Mouse (Mus musculus): ENCODE results near the gene Pnkd. TPM values are rescaled to one million over a fixed set of nuclear protein-coding genes. Genes with fewer than 3 reads are reported as not detected.
A peak's percentile ranks its signal among the peaks of the same experiment; 100 is the strongest.

Gene Pnkd
- polyA plus RNA-seq, 1 experiment = 37.8 TPM

DNA sequence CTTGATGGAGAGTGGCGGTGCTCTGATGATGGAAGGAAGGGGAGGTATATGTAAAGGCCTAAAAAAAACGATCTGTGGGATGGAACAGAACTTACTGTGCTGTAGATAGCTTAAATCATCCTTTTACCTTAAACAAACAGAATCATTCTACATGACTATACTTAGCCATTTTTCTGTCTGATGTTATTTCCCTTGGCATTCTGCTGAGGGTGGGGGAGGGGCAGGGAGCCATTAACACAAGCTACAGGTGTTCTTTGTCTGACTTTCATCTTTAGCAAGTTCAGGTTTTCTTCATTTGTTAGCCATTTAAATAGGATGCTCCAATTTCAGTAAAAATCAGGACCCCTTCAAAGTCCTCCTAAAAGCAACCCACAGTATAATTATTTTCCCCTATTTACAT lies 39.2 kb upstream of the Pnkd start:
- H3K27ac ChIP-seq (ENCODE audit: insufficient read depth, low read depth, low read length) = no peak overlapping the region
- H3K4me3 ChIP-seq (ENCODE audit: insufficient read depth, low read length) = no peak overlapping the region
- TF ChIP-seq POLR2A (IDR thresholded peaks at IDR 0.05; ENCODE audit: borderline replicate concordance, low read depth, low read length) = no peak
- TF ChIP-seq CTCF (IDR thresholded peaks at IDR 0.05; ENCODE audit: low read depth, low read length) = no peak
- peaks cover 72% of the 10 kb centered on the region for H3K4me1 ChIP-seq (ENCODE audit: control insufficient read depth, insufficient read depth, low read length)

DNA sequence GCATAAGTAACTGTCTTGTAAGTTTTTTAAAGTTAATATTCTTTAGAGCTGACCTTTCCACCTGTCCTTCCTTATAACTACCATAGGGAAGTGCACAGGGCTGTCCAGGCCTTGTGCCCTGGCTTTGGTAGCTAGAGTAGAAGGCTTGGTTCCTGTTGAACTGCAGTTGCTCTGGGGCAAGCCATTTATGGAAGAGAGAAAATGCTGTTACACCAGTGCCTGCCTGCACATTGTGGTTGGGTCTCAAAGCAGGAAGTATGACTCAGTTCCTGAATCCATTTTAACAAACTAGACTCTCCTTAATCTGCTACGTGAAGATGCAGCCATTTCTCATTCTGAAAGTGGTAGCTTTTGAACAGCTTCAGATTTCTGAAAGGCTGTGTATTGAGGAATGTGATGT lies 35.9 kb upstream of the Pnkd start:
- H3K4me1 ChIP-seq (ENCODE audit: control insufficient read depth, insufficient read depth, low read length) = peaks cover 56% of the 10 kb centered on the region
- H3K27ac ChIP-seq (ENCODE audit: insufficient read depth, low read depth, low read length) = peak overlapping the region; percentile 75
- TF ChIP-seq CTCF (IDR thresholded peaks at IDR 0.05; ENCODE audit: low read depth, low read length) (no peak), POLR2A (IDR thresholded peaks at IDR 0.05; ENCODE audit: borderline replicate concordance, low read depth, low read length) (no peak)
- peak overlapping the region; percentile 3; the same call in 1 of the 2 replicates for H3K4me3 ChIP-seq (ENCODE audit: insufficient read depth, low read length)

DNA sequence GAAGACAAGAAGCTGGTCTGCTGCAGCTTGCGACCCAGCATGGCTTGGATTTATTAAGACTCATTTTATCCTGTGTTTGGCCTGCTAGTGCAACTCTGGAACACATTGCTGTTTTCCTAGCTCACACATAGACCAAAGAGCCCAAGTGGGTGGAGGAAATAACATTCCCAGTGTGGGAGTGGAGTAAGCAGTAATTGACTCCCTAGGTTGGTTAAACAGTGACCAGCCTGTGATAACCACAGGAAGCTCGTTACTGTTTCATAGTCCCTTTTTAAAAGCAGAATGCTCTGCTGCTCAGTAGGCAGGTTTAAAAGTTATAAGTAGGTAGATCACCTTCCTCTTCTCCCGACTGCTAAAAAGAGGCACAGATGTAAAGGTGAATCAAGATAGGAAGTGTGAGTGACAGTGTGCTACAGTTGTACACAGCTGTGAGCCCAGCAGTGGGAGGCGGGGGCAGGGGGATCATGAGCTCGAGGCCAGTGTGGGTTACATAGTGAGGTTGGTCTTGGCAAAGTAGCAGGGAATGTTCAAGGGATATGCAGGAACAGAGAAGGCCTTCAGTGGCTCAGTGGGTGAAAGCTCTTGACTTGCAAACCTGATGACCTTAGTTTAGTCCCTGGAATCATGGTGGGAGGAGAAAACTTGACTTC lies 35.3 kb upstream of the Pnkd start:
- Histone ChIP-seq H3K4me3 (ENCODE audit: insufficient read depth, low read length) (peak overlapping the region; percentile 3; the same call in 1 of the 2 replicates), H3K4me1 (ENCODE audit: control insufficient read depth, insufficient read depth, low read length) (peaks cover 49% of the 10 kb centered on the region), H3K27ac (ENCODE audit: insufficient read depth, low read depth, low read length) (peak overlapping the region; percentile 75)
- TF ChIP-seq CTCF (IDR thresholded peaks at IDR 0.05; ENCODE audit: low read depth, low read length) = no peak
- TF ChIP-seq POLR2A (IDR thresholded peaks at IDR 0.05; ENCODE audit: borderline replicate concordance, low read depth, low read length) = no peak

DNA sequence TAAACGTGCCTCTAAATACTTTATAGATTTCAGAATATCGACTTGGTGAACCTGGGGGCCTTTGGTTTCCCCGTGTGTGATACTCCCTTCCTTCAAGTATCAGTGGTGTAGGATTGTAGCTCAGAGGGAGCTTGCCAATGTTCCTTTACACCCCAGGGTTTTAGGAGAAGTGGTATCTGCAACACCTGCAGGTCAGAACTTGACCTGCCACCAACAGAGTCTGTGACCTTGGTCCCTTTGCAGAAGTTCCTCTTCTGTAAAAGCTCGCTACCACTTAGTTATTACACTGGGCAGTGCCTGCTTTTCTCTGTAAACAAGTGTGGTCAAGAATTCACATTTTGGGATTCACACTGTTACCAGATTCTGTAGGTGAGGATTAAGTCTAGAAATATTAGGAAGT lies 34.6 kb upstream of the Pnkd start:
- Histone ChIP-seq H3K27ac (ENCODE audit: insufficient read depth, low read depth, low read length) (peak overlapping the region; percentile 75), H3K4me3 (ENCODE audit: insufficient read depth, low read length) (no peak overlapping the region), H3K4me1 (ENCODE audit: control insufficient read depth, insufficient read depth, low read length) (peaks cover 45% of the 10 kb centered on the region)
- TF ChIP-seq CTCF (IDR thresholded peaks at IDR 0.05; ENCODE audit: low read depth, low read length) = no peak
- TF ChIP-seq POLR2A (IDR thresholded peaks at IDR 0.05; ENCODE audit: borderline replicate concordance, low read depth, low read length) = no peak

DNA sequence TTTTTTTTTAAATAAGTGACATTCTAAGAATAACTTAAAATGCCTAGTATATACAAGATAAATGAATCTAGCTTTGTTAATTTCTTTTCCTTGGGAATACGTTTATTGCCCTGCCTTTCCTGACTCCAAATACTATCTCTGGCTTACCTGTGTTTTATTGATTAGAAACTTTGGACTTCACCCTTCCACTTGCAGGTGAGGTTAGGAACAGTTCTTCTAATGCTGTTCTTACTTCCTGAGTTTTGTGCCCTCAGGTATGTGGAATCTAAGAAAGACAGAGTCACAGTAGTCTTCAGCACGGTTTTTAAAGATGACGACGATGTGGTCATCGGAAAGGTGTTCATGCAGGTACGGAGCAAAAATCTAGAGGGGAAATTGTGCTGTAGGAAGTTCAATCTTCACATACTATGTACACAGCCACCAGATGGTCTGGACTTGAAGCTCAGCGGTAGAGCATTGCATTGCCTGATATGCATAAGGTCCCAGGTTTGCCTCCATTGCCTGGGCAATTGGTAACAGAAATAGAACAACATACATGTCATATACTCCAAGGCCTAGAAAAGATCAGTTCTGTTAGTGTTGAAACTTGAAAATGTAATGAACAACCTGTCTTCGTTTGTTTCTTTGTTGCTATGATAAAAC lies 28.9 kb upstream of the Pnkd start:
- no peak for TF ChIP-seq POLR2A (IDR thresholded peaks at IDR 0.05; ENCODE audit: borderline replicate concordance, low read depth, low read length)
- TF ChIP-seq CTCF (IDR thresholded peaks at IDR 0.05; ENCODE audit: low read depth, low read length) = no peak

DNA sequence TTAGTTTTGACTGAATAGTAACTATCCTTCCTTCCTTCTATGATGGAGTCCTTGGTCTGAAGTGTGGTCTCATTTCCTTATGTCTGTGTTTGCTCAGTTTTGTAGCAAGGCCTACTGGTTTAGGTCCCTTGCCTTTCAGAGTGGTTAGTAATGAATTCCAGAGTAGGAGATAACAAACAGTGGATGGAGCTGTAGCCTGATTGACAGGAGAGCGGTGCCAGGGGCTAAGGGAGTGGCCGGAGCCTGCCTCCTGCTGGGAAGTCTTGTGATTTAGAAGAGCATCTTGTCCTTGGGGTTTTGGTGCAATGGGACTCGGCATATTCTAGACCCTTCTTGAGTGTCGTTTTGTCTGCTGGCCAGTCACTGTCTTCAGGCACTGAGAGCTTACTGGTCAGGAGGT lies 27.9 kb upstream of the Pnkd start:
- Histone ChIP-seq H3K27ac (ENCODE audit: insufficient read depth, low read depth, low read length) (no peak overlapping the region), H3K4me3 (ENCODE audit: insufficient read depth, low read length) (no peak overlapping the region), H3K4me1 (ENCODE audit: control insufficient read depth, insufficient read depth, low read length) (no peaks in the 10 kb centered on the region)
- TF ChIP-seq CTCF (IDR thresholded peaks at IDR 0.05; ENCODE audit: low read depth, low read length) (no peak), POLR2A (IDR thresholded peaks at IDR 0.05; ENCODE audit: borderline replicate concordance, low read depth, low read length) (no peak)

More for the DNA sequence above, 28.9 kb upstream of the Pnkd start:
- Histone ChIP-seq H3K4me3 (ENCODE audit: insufficient read depth, low read length) (no peak overlapping the region), H3K4me1 (ENCODE audit: control insufficient read depth, insufficient read depth, low read length) (peaks cover under 1% of the 10 kb centered on the region; the same call in 1 of the 2 replicates), H3K27ac (ENCODE audit: insufficient read depth, low read depth, low read length) (no peak overlapping the region)

DNA sequence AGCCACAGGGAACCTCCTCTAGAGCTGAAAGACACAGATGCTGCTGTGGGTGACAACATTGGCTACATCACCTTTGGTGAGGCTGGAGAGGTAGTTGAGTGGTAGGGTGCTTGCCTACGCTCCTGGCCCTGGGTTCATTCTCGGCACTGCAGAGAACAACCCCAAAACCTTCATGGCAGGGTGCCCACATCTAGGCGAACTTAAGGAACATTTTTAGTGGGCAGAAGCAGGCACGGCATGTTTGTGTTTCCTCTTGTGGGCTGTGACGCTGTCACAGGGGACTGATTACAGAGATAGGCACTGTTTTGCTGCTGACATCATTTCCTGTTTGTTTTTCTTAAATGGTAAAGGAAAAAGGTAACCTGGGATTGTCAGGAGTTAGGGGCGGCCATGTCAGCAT lies 22.2 kb upstream of the Pnkd start:
- TF ChIP-seq POLR2A (IDR thresholded peaks at IDR 0.05; ENCODE audit: borderline replicate concordance, low read depth, low read length) (no peak), CTCF (IDR thresholded peaks at IDR 0.05; ENCODE audit: low read depth, low read length) (no peak)
- Histone ChIP-seq H3K4me1 (ENCODE audit: control insufficient read depth, insufficient read depth, low read length) (no peaks in the 10 kb centered on the region), H3K27ac (ENCODE audit: insufficient read depth, low read depth, low read length) (no peak overlapping the region), H3K4me3 (ENCODE audit: insufficient read depth, low read length) (no peak overlapping the region)

DNA sequence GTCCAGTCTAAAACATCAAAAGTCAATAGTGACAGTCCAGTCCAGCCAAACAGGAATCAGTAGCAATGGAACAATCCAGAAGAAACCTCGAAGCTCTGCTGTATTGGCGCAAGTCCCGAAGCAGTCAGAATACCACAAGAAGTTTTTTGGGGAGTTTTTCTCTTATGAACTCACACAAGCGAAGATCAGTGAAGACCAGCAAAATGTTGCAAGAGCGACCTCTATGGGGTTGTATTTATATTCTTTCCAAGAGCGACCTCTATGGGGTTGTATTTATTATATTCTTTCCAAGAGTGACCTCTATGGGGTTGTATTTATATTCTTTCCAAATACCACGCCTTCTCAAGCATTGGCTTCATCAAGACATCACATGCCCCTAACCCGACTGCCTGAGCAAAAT lies 16.0 kb upstream of the Pnkd start:
- Histone ChIP-seq H3K4me3 (ENCODE audit: insufficient read depth, low read length) (no peak overlapping the region), H3K27ac (ENCODE audit: insufficient read depth, low read depth, low read length) (no peak overlapping the region), H3K4me1 (ENCODE audit: control insufficient read depth, insufficient read depth, low read length) (peaks cover 6% of the 10 kb centered on the region)
- TF ChIP-seq CTCF (IDR thresholded peaks at IDR 0.05; ENCODE audit: low read depth, low read length) = no peak
- no peak for TF ChIP-seq POLR2A (IDR thresholded peaks at IDR 0.05; ENCODE audit: borderline replicate concordance, low read depth, low read length)

DNA sequence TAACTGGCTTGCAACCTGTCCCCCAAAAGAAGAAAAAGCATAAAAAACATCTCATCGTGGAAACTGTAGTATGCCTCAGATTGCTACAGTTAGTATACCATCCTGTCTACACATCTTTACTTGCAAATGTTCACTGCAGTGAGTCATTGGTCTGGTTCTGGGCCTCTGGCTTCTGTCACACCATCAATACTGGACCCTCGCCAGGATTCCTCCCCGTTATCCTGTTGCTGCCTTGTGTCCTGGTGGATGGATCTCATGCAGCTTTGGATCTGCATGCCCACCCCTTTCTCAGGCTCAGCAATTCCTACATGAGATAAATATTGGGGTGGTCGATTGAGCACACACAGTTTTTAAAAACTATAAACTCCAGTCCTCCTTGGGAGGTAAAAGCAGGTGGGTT lies 13.1 kb upstream of the Pnkd start:
- no peak for TF ChIP-seq CTCF (IDR thresholded peaks at IDR 0.05; ENCODE audit: low read depth, low read length)
- Histone ChIP-seq H3K4me3 (ENCODE audit: insufficient read depth, low read length) (no peak overlapping the region), H3K4me1 (ENCODE audit: control insufficient read depth, insufficient read depth, low read length) (peaks cover 10% of the 10 kb centered on the region), H3K27ac (ENCODE audit: insufficient read depth, low read depth, low read length) (no peak overlapping the region)

DNA sequence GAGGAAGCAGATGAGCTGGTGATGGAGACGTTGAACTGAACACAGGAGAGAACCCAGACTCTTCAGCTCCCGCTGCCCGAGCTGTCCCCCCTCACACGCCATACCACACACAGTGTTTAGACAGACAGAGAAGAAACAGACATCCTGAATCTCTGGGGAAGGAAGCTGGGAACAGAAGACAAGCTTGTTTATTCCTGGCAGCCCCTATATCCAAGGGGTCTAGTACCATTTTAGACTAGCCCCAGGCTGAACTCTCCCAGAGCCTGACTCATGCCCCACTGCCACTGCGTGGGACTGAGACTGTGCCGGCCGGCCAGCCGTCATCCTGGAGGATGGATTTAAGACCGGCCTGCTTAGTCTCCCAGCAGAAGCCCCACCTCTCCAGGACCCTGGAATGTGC lies 9.7 kb upstream of the Pnkd start:
- Histone ChIP-seq H3K27ac (ENCODE audit: insufficient read depth, low read depth, low read length) (no peak overlapping the region), H3K4me1 (ENCODE audit: control insufficient read depth, insufficient read depth, low read length) (peaks cover 10% of the 10 kb centered on the region), H3K4me3 (ENCODE audit: insufficient read depth, low read length) (no peak overlapping the region)
- TF ChIP-seq CTCF (IDR thresholded peaks at IDR 0.05; ENCODE audit: low read depth, low read length) = no peak

Measured in bone marrow macrophage, adult 2 months (primary cell).